In the genomic region with DNA sequence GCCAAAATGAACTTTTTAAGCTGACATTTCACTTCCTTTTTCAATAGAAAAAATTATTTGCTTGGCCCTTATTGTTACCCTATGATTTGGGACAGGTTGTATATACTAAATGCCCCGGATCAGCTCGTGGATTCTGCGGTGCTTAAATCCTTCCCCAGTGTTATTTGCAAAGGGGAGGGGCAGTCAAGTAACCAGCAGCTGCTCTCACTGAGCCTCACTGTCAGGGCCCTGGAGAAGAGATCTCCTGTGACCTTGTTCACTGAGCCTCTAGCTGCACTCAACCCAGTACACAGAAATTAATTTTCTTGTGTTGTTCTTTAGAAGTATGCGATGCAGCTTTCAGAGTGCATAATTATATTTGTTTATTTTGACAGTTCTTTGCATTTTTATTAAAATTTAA, we compare ENCODE assay signal across 17 mouse cellular contexts.
"Had no signal": no experiment of that assay in that cellular context is flagged by ENCODE, and none has a peak within 500 bp of the region (broad histone marks: within the 10 kb centered on the region; RNA-seq: fewer than 3 reads in every experiment).

No protein-coding gene starts in this region.

- H3K36me3 ChIP-seq: liver, embryonic 13.5 days; liver, embryonic 15.5 days; lung, embryonic 15.5 days; neural tube, embryonic 12.5 days; stomach, embryonic 15.5 days had no signal

- H3K4me1 ChIP-seq: liver, embryonic 13.5 days; lung, embryonic 15.5 days; megakaryocyte, embryonic 14.5 days; neural tube, embryonic 12.5 days; stomach, embryonic 15.5 days had no signal

- H3K4me3 ChIP-seq: liver, embryonic 13.5 days; liver, embryonic 15.5 days; lung, embryonic 15.5 days; megakaryocyte, embryonic 14.5 days; neural tube, embryonic 12.5 days; stomach, embryonic 15.5 days had no signal

- ATAC-seq: liver, postnatal 0 days; lung, postnatal 0 days had no signal

- H3K9me3 ChIP-seq: liver, embryonic 13.5 days; liver, embryonic 15.5 days; lung, embryonic 15.5 days; neural tube, embryonic 12.5 days; stomach, embryonic 15.5 days had no signal

- H3K4me2 ChIP-seq: liver, embryonic 13.5 days; liver, embryonic 15.5 days; lung, embryonic 15.5 days; neural tube, embryonic 12.5 days; stomach, embryonic 15.5 days had no signal

- H3K27me3 ChIP-seq: liver, embryonic 13.5 days; liver, embryonic 15.5 days; lung, embryonic 15.5 days; megakaryocyte, embryonic 14.5 days; neural tube, embryonic 12.5 days; stomach, embryonic 15.5 days had no signal

- H3K9ac ChIP-seq: liver, embryonic 13.5 days; liver, embryonic 15.5 days; liver, postnatal 0 days; lung, embryonic 15.5 days; neural tube, embryonic 12.5 days; stomach, embryonic 15.5 days had no signal

- DNase-seq: liver, embryonic 13.5 days; liver, postnatal 0 days; lung, adult 2 months; lung, postnatal 14 days; lung, postnatal 36 days; right cerebral cortex, postnatal 14 days; thymus, adult 2 months; thymus, postnatal 25 days; thymus, postnatal 4 days had no signal

- H3K27ac ChIP-seq: liver, embryonic 13.5 days; liver, embryonic 15.5 days; lung, embryonic 15.5 days; macrophage; neural tube, embryonic 12.5 days; stomach, embryonic 15.5 days; stomach, postnatal 0 days had no signal
